Mouse (Mus musculus): Measurements from ENCODE around the gene Gm49396. TPM values are rescaled to one million over a fixed set of nuclear protein-coding genes. Genes with fewer than 3 reads are reported as not detected.

The Gm49396 gene
- total RNA-seq, 2 experiments from 2014 or later = 0.74 to 1.7 TPM

DNA sequence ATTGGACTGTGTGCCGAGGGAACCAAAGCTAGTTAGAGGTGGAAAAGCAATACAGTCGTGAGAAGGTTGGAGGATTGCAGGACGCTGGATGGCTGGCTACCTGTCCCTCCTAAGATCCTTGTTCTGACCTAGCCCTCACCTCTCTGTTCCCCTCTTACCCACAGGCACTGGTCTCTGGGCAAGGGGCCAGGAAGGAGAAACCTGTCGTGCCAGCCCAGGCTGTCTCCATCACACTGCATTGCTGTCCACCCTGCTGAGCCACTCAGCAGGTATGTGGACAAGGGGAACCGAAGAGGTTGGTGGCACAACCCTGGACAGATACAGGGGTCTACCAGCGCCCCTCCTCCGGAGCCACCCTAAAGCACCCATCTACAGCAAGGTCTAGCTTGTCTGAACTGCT lies 37.5 kb downstream of the Gm49396 start:
- DNase-seq = no peak

DNA sequence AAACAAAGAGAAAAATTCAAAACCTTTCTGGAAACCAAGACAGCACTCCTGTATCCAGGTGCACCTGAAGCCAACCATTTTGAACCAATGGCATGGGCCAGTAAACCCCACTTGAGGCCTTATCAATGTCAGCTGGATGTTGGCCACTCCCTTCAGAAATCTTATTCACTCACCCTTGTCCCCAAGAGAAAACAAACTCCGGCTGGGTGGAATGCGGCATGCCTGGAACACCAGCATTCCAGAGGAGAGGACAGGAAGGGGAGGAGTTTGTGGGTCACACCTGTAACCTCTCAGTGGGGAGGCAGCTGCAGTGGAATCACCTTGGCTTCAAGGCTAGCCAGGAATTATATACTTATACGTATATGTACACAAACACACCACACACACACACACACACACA lies 39.4 kb downstream of the Gm49396 start:
- intact Hi-C loops (cut with DNase I; ENCODE audit: low total_unique reads) = no loop called here
- DNase-seq = no peak

More for the DNA sequence above, 37.5 kb downstream of the Gm49396 start:
- intact Hi-C loops (cut with DNase I; ENCODE audit: low total_unique reads) = no loop called here

DNA sequence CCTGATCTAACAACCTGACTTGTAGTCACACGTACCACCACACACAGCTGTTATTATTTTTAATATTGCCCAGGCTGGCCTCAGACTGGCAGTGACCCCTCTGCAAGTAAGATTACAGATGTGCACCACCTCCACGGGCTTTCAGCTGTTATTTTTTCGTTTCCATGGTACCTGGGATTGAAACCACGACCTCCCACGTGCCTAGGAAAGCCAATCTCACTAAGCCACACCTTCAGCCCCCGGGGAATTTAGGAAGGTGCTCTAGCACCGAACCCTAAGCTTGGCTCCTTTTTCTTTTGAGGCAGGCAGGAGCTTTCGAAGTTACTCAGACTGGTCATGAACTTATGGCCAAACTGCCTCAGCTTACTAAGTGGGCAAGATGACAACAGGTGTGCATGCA lies 41.3 kb downstream of the Gm49396 start:
- intact Hi-C loops (cut with DNase I; ENCODE audit: low total_unique reads) = no loop called here

DNA sequence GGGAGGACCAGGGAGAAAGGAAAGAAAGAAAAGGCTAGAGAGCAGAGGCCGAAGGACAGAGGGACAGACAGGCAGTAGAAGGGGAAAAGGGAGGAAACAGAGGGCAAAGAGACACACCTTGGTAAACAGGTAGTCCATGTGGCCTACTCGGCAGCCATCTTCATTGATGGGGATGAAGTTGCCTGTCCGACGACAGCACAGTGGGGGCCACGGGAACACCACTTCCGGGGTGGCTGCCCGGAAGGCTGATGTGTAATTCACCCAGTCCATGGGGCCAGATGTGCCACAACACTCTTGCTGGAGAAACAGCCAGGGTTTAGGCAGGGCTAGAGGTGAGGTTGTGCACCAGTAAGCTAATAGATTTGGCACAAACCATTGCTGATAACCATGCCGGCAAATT lies 41.8 kb downstream of the Gm49396 start:
- no peak for DNase-seq
- intact Hi-C loops (cut with DNase I; ENCODE audit: low total_unique reads) = no loop called here

More for the DNA sequence above, 41.3 kb downstream of the Gm49396 start:
- no peak for DNase-seq

DNA sequence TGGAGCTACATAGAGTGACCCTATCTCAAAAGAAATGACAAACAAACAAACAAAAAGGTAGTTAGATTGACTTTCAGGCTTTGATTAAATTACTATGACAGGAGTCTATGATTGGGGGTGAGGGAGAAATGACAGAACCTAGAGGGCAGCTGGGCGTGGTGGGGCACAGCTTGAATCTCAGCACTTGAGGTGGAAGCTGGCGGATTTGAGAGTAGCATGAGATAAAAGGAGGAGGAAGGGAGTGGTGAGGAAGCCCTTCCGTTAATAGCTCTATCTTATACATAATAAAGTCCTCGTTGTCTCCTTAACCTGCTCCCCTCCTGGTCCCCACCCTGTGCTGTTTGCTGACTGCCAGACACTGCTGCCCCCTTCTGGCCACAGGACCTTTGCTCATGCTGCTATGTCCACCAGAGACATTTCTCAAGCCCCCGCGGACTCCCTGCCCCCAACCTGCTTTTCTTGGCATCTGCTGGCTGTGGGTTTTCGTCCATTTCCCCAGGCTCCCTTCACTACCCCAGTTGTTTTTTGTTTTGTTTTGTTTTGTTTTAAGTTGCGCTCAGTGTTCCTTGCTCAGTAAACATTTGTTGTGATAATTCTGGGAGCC lies 44.7 kb downstream of the Gm49396 start:
- intact Hi-C loops (cut with DNase I; ENCODE audit: low total_unique reads) = no loop called here
- peak; percentile 52 for DNase-seq

DNA sequence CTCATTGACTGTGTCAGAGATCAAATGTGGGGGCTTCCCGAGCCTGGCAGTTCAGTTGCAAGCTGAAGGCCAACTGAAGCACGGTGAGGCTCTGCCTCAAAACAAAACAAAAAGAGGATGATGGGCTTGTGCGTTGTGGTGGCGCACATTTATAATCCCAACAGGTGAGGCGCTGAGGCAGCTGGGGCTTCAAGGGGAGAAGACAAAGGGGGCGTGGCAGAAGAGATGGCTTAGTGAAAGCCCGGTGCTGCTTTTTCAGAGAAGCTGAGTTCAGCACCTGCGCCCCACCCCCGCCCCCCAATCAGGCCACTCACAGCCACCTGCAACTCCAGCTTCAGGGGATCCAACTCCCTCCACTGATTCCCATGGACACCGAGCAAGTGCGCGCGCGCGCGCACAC lies 45.3 kb downstream of the Gm49396 start:
- no peak for DNase-seq
- intact Hi-C loops (cut with DNase I; ENCODE audit: low total_unique reads) = no loop called here

DNA sequence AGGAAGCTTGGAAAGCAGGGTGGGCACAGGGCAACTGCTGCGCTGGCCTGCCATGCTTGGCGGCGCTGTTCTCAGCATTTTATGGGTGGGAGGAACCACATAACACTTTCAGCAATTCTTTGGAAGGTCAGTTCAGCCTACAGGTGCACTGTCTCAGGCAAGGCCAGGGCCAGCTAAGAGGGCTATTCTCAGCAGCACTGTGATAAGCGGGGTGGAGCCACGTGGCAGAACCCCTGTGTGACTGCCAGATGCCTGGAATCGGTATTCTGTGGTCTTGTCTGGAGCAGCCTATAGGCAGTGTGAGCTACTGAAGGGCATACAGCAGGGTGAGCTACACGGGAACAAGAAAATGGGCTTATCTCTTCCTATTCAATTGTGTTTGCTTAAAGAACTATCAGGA lies 46.9 kb downstream of the Gm49396 start:
- intact Hi-C loops (cut with DNase I; ENCODE audit: low total_unique reads) = no loop called here
- no peak for DNase-seq

DNA sequence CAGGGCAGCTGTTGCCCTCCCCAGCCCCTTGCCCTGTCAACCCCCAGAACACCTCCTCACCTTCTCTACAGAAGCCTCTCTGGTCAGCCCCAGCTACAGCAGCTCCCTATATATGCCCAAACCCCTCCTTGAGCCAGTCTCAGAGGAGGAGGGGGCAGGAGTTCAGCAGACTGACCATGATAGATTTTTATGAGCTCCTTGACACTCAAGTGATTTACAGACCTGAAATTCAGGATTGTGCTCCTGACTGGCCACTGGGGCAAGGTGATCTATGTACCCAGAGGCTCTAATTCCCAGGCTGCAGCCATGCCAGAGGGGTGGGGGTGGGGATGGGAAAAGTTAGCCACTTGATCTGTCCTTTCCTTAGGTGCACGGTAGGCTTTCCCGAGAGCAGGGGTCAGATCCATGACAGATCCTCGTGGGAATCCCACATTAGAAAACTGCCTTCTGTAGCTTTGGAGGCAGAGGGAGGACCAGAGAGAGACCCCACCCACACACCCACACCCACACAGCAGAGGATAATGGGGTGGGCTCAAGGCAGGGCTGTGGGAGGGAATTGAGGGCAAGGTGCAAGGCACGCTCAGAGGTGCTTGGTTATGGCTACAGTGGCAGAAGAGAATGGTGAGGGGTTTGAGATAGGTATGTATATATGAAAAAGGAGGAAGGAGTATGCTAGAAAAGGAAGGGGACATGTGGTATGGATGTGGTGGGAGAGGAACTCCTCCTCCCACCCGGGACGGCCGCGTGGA lies 49.7 kb downstream of the Gm49396 start, which contains the start of gene Upk1a:
Upk1a (minus strand) TSS at position 194 of the 749 bp plus-strand sequence.
- intact Hi-C loops (cut with DNase I; ENCODE audit: low total_unique reads) = loop anchor here (2.0 kb wide), 1 partner anchor 22 kb away; no protein-coding TSS in a partner anchor
- no peak for DNase-seq

DNA sequence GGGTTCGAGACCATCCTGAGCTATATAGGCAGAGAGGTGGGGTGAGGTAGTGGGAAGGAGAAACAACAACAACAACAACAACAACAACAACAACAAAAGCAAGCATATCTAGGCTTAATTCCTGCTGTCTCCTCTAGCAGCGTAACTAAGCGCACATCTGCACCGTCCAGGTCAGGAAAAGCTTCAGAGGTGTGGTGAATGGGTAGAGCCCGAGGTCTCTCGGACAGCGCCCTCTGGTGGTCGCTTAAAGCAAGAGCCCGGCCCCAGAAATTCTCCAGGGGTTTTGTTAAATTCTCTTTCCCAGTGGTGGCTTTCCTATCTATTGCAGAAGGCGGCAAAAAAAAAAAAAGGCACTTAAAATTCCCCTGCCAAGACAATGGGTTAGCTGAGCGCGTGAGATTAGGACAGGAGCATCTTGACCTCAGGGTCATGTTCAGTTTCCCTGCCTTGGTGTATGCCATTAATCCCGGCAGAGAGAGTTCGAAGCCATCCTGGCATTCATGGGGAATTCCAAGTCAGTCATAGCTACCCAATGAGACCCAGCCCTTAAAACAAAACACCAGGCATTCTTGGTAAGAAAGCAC lies 50.5 kb downstream of the Gm49396 start:
- DNase-seq = peak; percentile 38
- intact Hi-C loops (cut with DNase I; ENCODE audit: low total_unique reads) = loop anchor here (2.0 kb wide), 1 partner anchor 23 kb away; no protein-coding TSS in a partner anchor

DNA sequence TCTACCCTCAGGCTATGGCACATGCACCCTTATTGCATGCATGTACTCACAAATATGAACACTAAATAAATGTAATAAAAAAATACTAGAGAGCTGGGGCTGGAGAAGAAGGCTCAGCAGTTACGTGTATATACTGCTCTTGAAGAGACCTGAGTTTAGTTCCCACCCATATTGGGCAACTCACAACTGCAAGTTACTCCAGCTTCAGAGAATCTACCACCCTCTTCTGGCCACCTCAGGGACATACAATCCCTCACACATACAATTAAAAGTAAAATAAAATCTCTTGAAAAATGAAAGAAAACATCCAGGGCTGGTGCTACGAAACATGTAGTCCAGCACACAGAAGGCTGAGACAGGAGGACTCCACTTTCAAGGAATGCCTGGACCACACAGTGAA lies 51.3 kb downstream of the Gm49396 start:
- no peak for DNase-seq
- intact Hi-C loops (cut with DNase I; ENCODE audit: low total_unique reads) = no loop called here

DNA sequence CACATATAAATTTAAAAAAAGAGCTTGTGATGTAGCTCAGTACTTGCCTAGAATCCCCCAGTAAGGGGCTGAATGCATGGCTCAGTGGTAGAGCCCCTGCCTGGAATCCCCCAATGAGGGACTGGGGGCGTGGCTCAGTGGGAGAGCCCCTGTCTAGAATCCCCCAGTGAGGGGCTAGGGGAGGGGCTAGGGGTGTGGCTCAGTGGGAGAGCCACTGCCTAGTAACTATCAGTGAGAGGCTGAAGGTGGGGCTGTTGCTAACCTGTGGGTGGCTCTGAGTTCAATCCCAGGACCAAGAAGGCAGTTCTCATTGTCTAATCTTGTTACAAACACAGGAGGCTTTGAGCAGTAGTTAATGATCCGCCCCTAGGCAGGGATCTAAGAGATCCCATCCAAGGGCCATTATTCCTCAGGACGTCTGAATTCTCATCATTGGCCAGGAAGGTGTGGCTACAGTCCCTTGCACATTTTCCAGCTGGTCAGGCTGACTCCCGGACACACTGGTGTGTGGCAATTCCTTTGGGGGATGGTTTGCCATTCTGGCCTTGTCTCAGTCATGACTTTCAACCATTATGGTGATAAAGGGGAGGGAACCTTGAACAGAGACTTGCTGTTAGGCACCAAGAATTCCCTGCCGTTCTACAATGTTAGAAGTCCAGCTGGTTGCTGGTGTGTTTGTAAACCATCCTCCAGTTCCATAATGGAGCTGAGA lies 52.1 kb downstream of the Gm49396 start:
- intact Hi-C loops (cut with DNase I; ENCODE audit: low total_unique reads) = no loop called here
- no peak for DNase-seq

Small RNAs within 50 kb of the gene (microRNA-seq; reads per million reads assigned to microRNA genes)
- gene Gm38670 (1.3 to 1.5 reads per million in 2 experiments), gene Mir3569 (0 to 1.5 reads per million in 2 experiments)

Other genes with a start within 250 kb of the Gm49396 start
- 1 to 10 TPM; 1.0 to 1.1 TPM for gene Syne4, start 248.5 kb upstream of the Gm49396 start, total RNA-seq (2021)
- gene E130208F15Rik, start 241.6 kb upstream of the Gm49396 start, total RNA-seq (2021) = under 1 TPM; 0.51 to 0.78 TPM
- 10 to 100 TPM in 1 of 2 experiments, 1 to 10 TPM in 1; 7.8 to 10.6 TPM for gene Sdhaf1, start 239.4 kb upstream of the Gm49396 start, total RNA-seq (2021)
- 1 to 10 TPM; 1.5 to 1.8 TPM for gene Lrfn3, start 200.6 kb upstream of the Gm49396 start, total RNA-seq (2021)
- gene Tyrobp, start 149.6 kb upstream of the Gm49396 start, total RNA-seq (2021) = 10 to 100 TPM in 1 of 2 experiments, 1 to 10 TPM in 1; 7.8 to 10.4 TPM
- gene Hcst, start 143.5 kb upstream of the Gm49396 start, total RNA-seq (2021) = under 1 TPM in 1 of 2 experiments, not detected in 1; 0.94 TPM
- gene Nfkbid, start 141.6 kb upstream of the Gm49396 start, total RNA-seq (2021) = under 1 TPM; 0.21 to 0.33 TPM
- 1 to 10 TPM; 1.9 to 2.3 TPM for gene Aplp1, start 117.8 kb upstream of the Gm49396 start, total RNA-seq (2021)
- gene Kirrel2, start 105.7 kb upstream of the Gm49396 start, total RNA-seq (2021) = not detected
- gene Nphs1, start 105.0 kb upstream of the Gm49396 start, total RNA-seq (2021) = not detected
- not detected for gene Prodh2, start 69.7 kb upstream of the Gm49396 start, total RNA-seq (2021)
- 1 to 10 TPM in 1 of 2 experiments, under 1 TPM in 1; 0.98 to 2.4 TPM for gene Arhgap33, start 28.3 kb upstream of the Gm49396 start, total RNA-seq (2021)
- gene Hspb6, start 11.2 kb upstream of the Gm49396 start, total RNA-seq (2021) = 100 to 1,000 TPM; 455 to 476 TPM
- gene Proser3, start 11.0 kb upstream of the Gm49396 start, total RNA-seq (2021) = 1 to 10 TPM; 3.9 to 4.8 TPM
- gene Lin37, start 3.5 kb upstream of the Gm49396 start, total RNA-seq (2021) = 1 to 10 TPM; 8.4 to 9.1 TPM
- 10 to 100 TPM; 49.6 to 50.1 TPM for gene U2af1l4, start within 50 bp of the Gm49396 start, total RNA-seq (2021)
- gene Psenen, start 283 bp downstream of the Gm49396 start, total RNA-seq (2021) = 10 to 100 TPM; 83.4 to 92.7 TPM
- under 1 TPM; 0.60 to 0.88 TPM for gene Igflr1, start 2.1 kb downstream of the Gm49396 start, total RNA-seq (2021)
- gene Kmt2b, start 25.4 kb downstream of the Gm49396 start, total RNA-seq (2021) = 10 to 100 TPM; 14.1 to 15.2 TPM
- gene Zbtb32, start 35.6 kb downstream of the Gm49396 start, total RNA-seq (2021) = not detected
- under 1 TPM; 0.14 to 0.16 TPM for gene Upk1a, start 49.5 kb downstream of the Gm49396 start, total RNA-seq (2021)
- 1,000 to 10,000 TPM; 1,322 to 1,882 TPM for gene Cox6b1, start 62.8 kb downstream of the Gm49396 start, total RNA-seq (2021)
- not detected for gene Etv2, start 72.5 kb downstream of the Gm49396 start, total RNA-seq (2021)
- 10 to 100 TPM; 35.4 to 37.3 TPM for gene Rbm42, start 87.0 kb downstream of the Gm49396 start, total RNA-seq (2021)
- gene Haus5, start 101.7 kb downstream of the Gm49396 start, total RNA-seq (2021) = 1 to 10 TPM; 2.8 to 2.9 TPM
- gene Pmis2, start 108.3 kb downstream of the Gm49396 start, total RNA-seq (2021) = 1 to 10 TPM; 2.3 to 2.6 TPM
- gene 2200002J24Rik, start 135.6 kb downstream of the Gm49396 start, total RNA-seq (2021) = not detected
- under 1 TPM; 0.16 to 0.41 TPM for gene Atp4a, start 148.9 kb downstream of the Gm49396 start, total RNA-seq (2021)
- gene Tmem147, start 166.2 kb downstream of the Gm49396 start, total RNA-seq (2021) = 100 to 1,000 TPM; 222 to 233 TPM
- not detected for gene Gapdhs, start 180.3 kb downstream of the Gm49396 start, total RNA-seq (2021)
- gene Sbsn, start 188.1 kb downstream of the Gm49396 start, total RNA-seq (2021) = 1 to 10 TPM; 3.7 to 4.1 TPM
- under 1 TPM in 1 of 2 experiments, not detected in 1; 0.57 TPM for gene Dmkn, start 200.4 kb downstream of the Gm49396 start, total RNA-seq (2021)
- gene Krtdap, start 224.6 kb downstream of the Gm49396 start, total RNA-seq (2021) = 1 to 10 TPM; 3.4 to 3.6 TPM